Mouse (Mus musculus): ENCODE data around the gene Tbx6. TPM values are rescaled to one million over a fixed set of nuclear protein-coding genes. Genes with fewer than 3 reads are reported as not detected.

The Tbx6 gene
- polyA plus RNA-seq, 1 experiment from 2014 or later = 0.75 TPM

- peak overlapping the region; percentile 82 for H3K4me2 ChIP-seq
- WGBS = under 1% methylated on average over 40 of the region's 40 CpGs
- ATAC-seq (ENCODE audit: low FRiP score, low read depth) = no peak
- peak overlapping the region; percentile 76 for H3K9ac ChIP-seq
- H3K4me3 ChIP-seq = peak overlapping the region; percentile 69
- peak overlapping the region; percentile 88 for H3K27ac ChIP-seq (replicated peaks)
- H3K4me1 ChIP-seq (replicated peaks) = peaks cover 40% of the 10 kb centered on the region
- H3K36me3 ChIP-seq = peaks cover 26% of the 10 kb centered on the region
- no peaks in the 10 kb centered on the region for H3K27me3 ChIP-seq
- no peaks in the 10 kb centered on the region for H3K9me3 ChIP-seq
Observed at GRCm38 (mm10) chr7:126798127-126799049, 17.1 kb downstream of the Tbx6 start.

- H3K4me1 ChIP-seq (replicated peaks) = peaks cover 40% of the 10 kb centered on the region
- peaks cover 24% of the 10 kb centered on the region for H3K36me3 ChIP-seq
- WGBS = under 1% methylated on average over 34 of the region's 36 CpGs
- H3K9ac ChIP-seq = peak overlapping the region; percentile 76
- peak overlapping the region; percentile 69 for H3K4me3 ChIP-seq
- H3K27ac ChIP-seq (replicated peaks) = peak overlapping the region; percentile 88
- H3K9me3 ChIP-seq = no peaks in the 10 kb centered on the region
- ATAC-seq (ENCODE audit: low FRiP score, low read depth) = peak; percentile 97
- peak overlapping the region; percentile 82 for H3K4me2 ChIP-seq
- no peaks in the 10 kb centered on the region for H3K27me3 ChIP-seq
Observed at GRCm38 (mm10) chr7:126799050-126799467, 17.8 kb downstream of the Tbx6 start.

GRCm38 (mm10) chr7:126799468-126800268 is 18.4 kb downstream of the Tbx6 start:
- Histone ChIP-seq H3K36me3 (peaks cover 18% of the 10 kb centered on the region), H3K9me3 (no peaks in the 10 kb centered on the region), H3K9ac (peak overlapping the region; percentile 54), H3K4me2 (peak overlapping the region; percentile 82), H3K4me3 (peak overlapping the region; percentile 69), H3K27ac (replicated peaks) (peak overlapping the region; percentile 88), H3K4me1 (replicated peaks) (peaks cover 40% of the 10 kb centered on the region), H3K27me3 (no peaks in the 10 kb centered on the region)
- WGBS = 2% methylated on average over 37 of the region's 38 CpGs
- peak; percentile 93 for ATAC-seq (ENCODE audit: low FRiP score, low read depth)

GRCm38 (mm10) chr7:126800269-126801056 is 19.2 kb downstream of the Tbx6 start:
- Histone ChIP-seq H3K4me2 (peak overlapping the region; percentile 82), H3K36me3 (peaks cover 10% of the 10 kb centered on the region), H3K9me3 (no peaks in the 10 kb centered on the region), H3K27ac (replicated peaks) (peak overlapping the region; percentile 88), H3K4me1 (replicated peaks) (peaks cover 39% of the 10 kb centered on the region), H3K4me3 (peak overlapping the region; percentile 69), H3K9ac (peak overlapping the region; percentile 54), H3K27me3 (no peaks in the 10 kb centered on the region)
- 47% methylated on average over 5 of the region's 5 CpGs for WGBS
- ATAC-seq (ENCODE audit: low FRiP score, low read depth) = no peak

GRCm38 (mm10) chr7:126801057-126801422 is 19.8 kb downstream of the Tbx6 start:
- no peak for ATAC-seq (ENCODE audit: low FRiP score, low read depth)
- no peak overlapping the region for H3K4me2 ChIP-seq
- H3K4me1 ChIP-seq (replicated peaks) = peaks cover 33% of the 10 kb centered on the region
- no peak overlapping the region for H3K9ac ChIP-seq
- H3K4me3 ChIP-seq = no peak overlapping the region
- no peaks in the 10 kb centered on the region for H3K27me3 ChIP-seq
- no peaks in the 10 kb centered on the region for H3K9me3 ChIP-seq
- 97% methylated on average over 16 of the region's 16 CpGs for WGBS
- peaks cover 5% of the 10 kb centered on the region for H3K36me3 ChIP-seq
- no peak overlapping the region for H3K27ac ChIP-seq (replicated peaks)

- WGBS = 86% methylated on average over 11 of the region's 11 CpGs
- no peak overlapping the region for H3K4me3 ChIP-seq
- no peak overlapping the region for H3K9ac ChIP-seq
- H3K9me3 ChIP-seq = no peaks in the 10 kb centered on the region
- no peak overlapping the region for H3K27ac ChIP-seq (replicated peaks)
- no peaks in the 10 kb centered on the region for H3K36me3 ChIP-seq
- no peaks in the 10 kb centered on the region for H3K27me3 ChIP-seq
- ATAC-seq (ENCODE audit: low FRiP score, low read depth) = no peak
- H3K4me2 ChIP-seq = no peak overlapping the region
- H3K4me1 ChIP-seq (replicated peaks) = peaks cover 20% of the 10 kb centered on the region
Observed at GRCm38 (mm10) chr7:126802134-126802889, 21.0 kb downstream of the Tbx6 start.

GRCm38 (mm10) chr7:126803181-126803580 is 21.9 kb downstream of the Tbx6 start:
- H3K4me2 ChIP-seq = no peak overlapping the region
- no peaks in the 10 kb centered on the region for H3K27me3 ChIP-seq
- no peak for ATAC-seq (ENCODE audit: low FRiP score, low read depth)
- no peak overlapping the region for H3K27ac ChIP-seq (replicated peaks)
- no peaks in the 10 kb centered on the region for H3K9me3 ChIP-seq
- 95% methylated on average over 6 of the region's 6 CpGs for WGBS
- peaks cover 20% of the 10 kb centered on the region for H3K4me1 ChIP-seq (replicated peaks)
- no peaks in the 10 kb centered on the region for H3K36me3 ChIP-seq
- H3K4me3 ChIP-seq = no peak overlapping the region
- no peak overlapping the region for H3K9ac ChIP-seq

- H3K36me3 ChIP-seq = no peaks in the 10 kb centered on the region
- H3K4me3 ChIP-seq = no peak overlapping the region
- H3K9me3 ChIP-seq = no peaks in the 10 kb centered on the region
- peaks cover 25% of the 10 kb centered on the region for H3K4me1 ChIP-seq (replicated peaks)
- H3K9ac ChIP-seq = no peak overlapping the region
- H3K27ac ChIP-seq (replicated peaks) = no peak overlapping the region
- no peak for ATAC-seq (ENCODE audit: low FRiP score, low read depth)
- H3K4me2 ChIP-seq = no peak overlapping the region
- no peaks in the 10 kb centered on the region for H3K27me3 ChIP-seq
Observed at GRCm38 (mm10) chr7:126803751-126804150, 22.5 kb downstream of the Tbx6 start.

- Histone ChIP-seq H3K4me2 (no peak overlapping the region), H3K4me1 (replicated peaks) (peaks cover 22% of the 10 kb centered on the region), H3K27me3 (no peaks in the 10 kb centered on the region), H3K36me3 (no peaks in the 10 kb centered on the region), H3K9me3 (no peaks in the 10 kb centered on the region), H3K4me3 (no peak overlapping the region), H3K27ac (replicated peaks) (no peak overlapping the region), H3K9ac (no peak overlapping the region)
- 74% methylated on average over 6 of the region's 6 CpGs for WGBS
- ATAC-seq (ENCODE audit: low FRiP score, low read depth) = no peak
Observed at GRCm38 (mm10) chr7:126806956-126807355, 25.7 kb downstream of the Tbx6 start.

- 74% methylated on average over 4 of the region's 4 CpGs for WGBS
- H3K9ac ChIP-seq = no peak overlapping the region
- ATAC-seq (ENCODE audit: low FRiP score, low read depth) = no peak
Observed at GRCm38 (mm10) chr7:126807405-126807804, 26.1 kb downstream of the Tbx6 start.

More at GRCm38 (mm10) chr7:126807405-126807804, 26.1 kb downstream of the Tbx6 start:
- Histone ChIP-seq H3K4me3 (no peak overlapping the region), H3K9me3 (no peaks in the 10 kb centered on the region), H3K36me3 (no peaks in the 10 kb centered on the region), H3K27me3 (no peaks in the 10 kb centered on the region), H3K4me2 (peak overlapping the region; percentile 88; the same call in 1 of the 2 replicates), H3K4me1 (replicated peaks) (peaks cover 22% of the 10 kb centered on the region), H3K27ac (replicated peaks) (no peak overlapping the region)

All from hindbrain, embryonic 15.5 days (tissue).